Mouse (Mus musculus) bone marrow, adult 2 months (tissue): ENCODE results near the gene Pmepa1.

Experiments
- CTCF ChIP-seq: fragments of 200-500 bp; IDR thresholded peaks from 2 replicates; pipeline ENCODE4 v1.5.1; 2011; ENCODE audit warnings: low read length, control low read depth; ENCODE audit not compliant: control insufficient read depth, insufficient read depth
- POLR2A ChIP-seq: fragments of 200-500 bp; IDR thresholded peaks from 2 replicates; pipeline ENCODE4 v1.6.1; 2011; ENCODE audit warnings: low read depth, mild to moderate bottlenecking, control low read depth, low read length, borderline replicate concordance; ENCODE audit not compliant: control insufficient read depth

DNA sequence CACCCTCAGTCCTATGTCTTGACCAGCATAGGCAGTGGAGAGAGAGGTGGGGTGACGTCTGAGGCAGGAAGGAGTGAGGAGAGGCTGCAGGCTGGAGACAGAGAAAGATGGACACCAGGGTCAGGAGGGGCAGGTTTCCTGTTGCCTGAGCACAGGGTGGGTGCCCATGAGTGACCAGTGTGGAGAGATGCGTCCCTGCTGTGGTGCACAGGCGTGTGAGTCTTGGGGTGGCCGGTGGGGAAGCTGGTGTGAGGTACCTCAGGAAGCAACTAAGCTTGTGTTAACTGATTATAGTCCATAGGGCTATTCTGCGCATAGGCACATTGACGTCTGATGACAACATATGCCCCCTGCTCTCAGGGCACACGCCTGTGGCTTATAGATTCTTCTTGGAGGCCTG lies 97.3 kb downstream of the Pmepa1 start:
- TF ChIP-seq CTCF (no peak), POLR2A (no peak)
